Mouse (Mus musculus) intestine, postnatal 0 days (tissue): ENCODE data around the gene Neurl1a. TPM values are rescaled to one million over a fixed set of nuclear protein-coding genes. Genes with fewer than 3 reads are reported as not detected.
A peak's percentile ranks its signal among the peaks of the same experiment; 100 is the strongest.

Source experiments
- ATAC-seq: fragments of 200-750 bp; cut with Nextera tagmentation; 2 replicates; pipeline ENCODE4 v1.8.0; 2017; ENCODE audit warnings: mild to moderate bottlenecking, moderate TSS enrichment, moderate library complexity
- H3K27ac ChIP-seq: fragments of 300-500 bp; sonication (generic); 2 replicates; pipeline ENCODE4 v1.5.1; 2014; ENCODE audit warnings: mild to moderate bottlenecking, low read depth, low read length, moderate library complexity
- H3K27me3 ChIP-seq: fragments of 300-500 bp; sonication (generic); replicated peaks from 2 replicates; pipeline ENCODE4 v1.6.1; 2014; ENCODE audit warnings: low read length, mixed read lengths; ENCODE audit not compliant: control insufficient read depth, insufficient read depth
- H3K36me3 ChIP-seq: fragments of 300-500 bp; sonication (generic); 2 replicates; pipeline ENCODE4 v1.6.1; 2014; ENCODE audit warnings: mild to moderate bottlenecking, moderate library complexity; ENCODE audit not compliant: control insufficient read depth, insufficient read depth
- H3K4me1 ChIP-seq: fragments of 300-500 bp; sonication (generic); replicated peaks from 2 replicates; pipeline ENCODE4 v1.6.1; 2014; ENCODE audit warnings: antibody characterized with exemption, low read length, mixed read lengths; ENCODE audit not compliant: control insufficient read depth, insufficient read depth
- H3K4me2 ChIP-seq: fragments of 300-500 bp; sonication (generic); replicated peaks from 2 replicates; pipeline ENCODE4 v1.6.1; 2014; ENCODE audit warnings: low read depth, mild to moderate bottlenecking, moderate library complexity
- H3K4me3 ChIP-seq: fragments of 300-500 bp; sonication (generic); 2 replicates; pipeline ENCODE4 v1.5.1; 2014; ENCODE audit warnings: low read depth, low read length
- H3K9ac ChIP-seq: fragments of 300-500 bp; sonication (generic); 2 replicates; pipeline ENCODE4 v1.6.1; 2014; ENCODE audit warnings: mild to moderate bottlenecking, low read depth, low read length
- H3K9me3 ChIP-seq: fragments of 300-500 bp; sonication (generic); 2 replicates; pipeline ENCODE4 v1.6.1; 2016; ENCODE audit warnings: mixed run types; ENCODE audit not compliant: control insufficient read depth
- CTCF ChIP-seq: sonication (generic); IDR thresholded peaks from 2 replicates; pipeline ENCODE4 v1.5.1; 2016; ENCODE audit warnings: low read depth, mild to moderate bottlenecking, control low read depth, antibody characterized with exemption, moderate library complexity
- WGBS: fragments of 180-500 bp; shearing (Covaris S2); extraction: QIAGEN DNeasy Blood & Tissue Kit; methylation state at CpG from one replicate; pipeline ENCODE4 v1.1.7; 2014; 5-methylcytosine and 5-hydroxymethylcytosine counted together
- polyA plus RNA-seq: library from polyadenylated mRNA; unstranded; fragments of >200 nt; fragmentation: Nextera tagmentation; extraction: Ambion mirVana; gene quantifications from 2 replicates; pipeline ENCODE4 v1.2.1, GENCODE M21; 2015

The Neurl1a gene
- polyA plus RNA-seq, 1 experiment from 2014 or later = 2.4 TPM

GRCm38 (mm10) chr19:47163176-47163744 is 15.4 kb upstream of the Neurl1a start:
- H3K27ac ChIP-seq = no peak overlapping the region
- no peaks in the 10 kb centered on the region for H3K9me3 ChIP-seq
- H3K4me1 ChIP-seq = no peaks in the 10 kb centered on the region
- WGBS = 91% methylated on average over 6 of the region's 6 CpGs
- TF ChIP-seq CTCF = no peak
- no peak overlapping the region for H3K4me2 ChIP-seq
- H3K36me3 ChIP-seq = no peaks in the 10 kb centered on the region
- no peak overlapping the region for H3K4me3 ChIP-seq
- no peak overlapping the region for H3K9ac ChIP-seq
- no peak for ATAC-seq
- no peaks in the 10 kb centered on the region for H3K27me3 ChIP-seq

DNA sequence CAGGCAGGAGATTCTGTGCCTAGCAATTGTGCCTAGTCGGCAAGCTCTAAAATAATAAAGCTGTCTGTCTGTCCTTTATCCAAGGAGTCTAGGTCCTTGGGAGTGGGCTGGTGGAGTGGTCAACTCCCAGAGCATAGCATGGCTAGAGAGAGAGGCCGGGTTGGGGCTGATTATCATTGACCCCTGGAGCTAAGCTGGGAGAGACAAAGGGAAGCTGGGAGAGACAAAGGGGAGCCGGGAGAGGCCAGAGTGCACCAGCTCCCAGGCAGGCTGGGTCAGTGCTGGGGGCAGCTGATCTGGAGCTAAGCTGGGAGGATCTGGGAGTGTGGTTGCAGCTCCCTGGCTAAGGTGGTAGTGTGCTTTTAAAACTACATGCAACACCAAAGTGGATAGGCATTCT is 11.9 kb upstream of the Neurl1a start:
- no peaks in the 10 kb centered on the region for H3K9me3 ChIP-seq
- H3K36me3 ChIP-seq = no peaks in the 10 kb centered on the region
- no peak overlapping the region for H3K27ac ChIP-seq
- 30% methylated on average over 3 of the region's 3 CpGs for WGBS
- H3K4me2 ChIP-seq = no peak overlapping the region
- H3K9ac ChIP-seq = no peak overlapping the region
- no peak for TF ChIP-seq CTCF
- no peaks in the 10 kb centered on the region for H3K4me1 ChIP-seq
- ATAC-seq = no peak
- H3K4me3 ChIP-seq = no peak overlapping the region
- H3K27me3 ChIP-seq = no peaks in the 10 kb centered on the region; the same call in 1 of the 2 replicates

GRCm38 (mm10) chr19:47167617-47168214 is 10.9 kb upstream of the Neurl1a start:
- Histone ChIP-seq H3K9me3 (no peaks in the 10 kb centered on the region), H3K9ac (no peak overlapping the region), H3K4me3 (no peak overlapping the region), H3K4me1 (no peaks in the 10 kb centered on the region), H3K4me2 (peak overlapping the region; percentile 63; the same call in 1 of the 2 replicates), H3K36me3 (no peaks in the 10 kb centered on the region), H3K27ac (no peak overlapping the region), H3K27me3 (no peaks in the 10 kb centered on the region; the same call in 1 of the 2 replicates)
- TF ChIP-seq CTCF = no peak
- ATAC-seq = 0 out of 2 replicates have a peak, but pooled peaks have one; percentile 25
- 51% methylated on average over 7 of the region's 7 CpGs for WGBS

GRCm38 (mm10) chr19:47168223-47168622 is 10.4 kb upstream of the Neurl1a start:
- H3K9ac ChIP-seq = no peak overlapping the region
- 11% methylated on average over 13 of the region's 13 CpGs for WGBS
- H3K4me2 ChIP-seq = peak overlapping the region; percentile 63
- no peak overlapping the region for H3K27ac ChIP-seq
- peak overlapping the region; percentile 26 for H3K4me3 ChIP-seq
- H3K4me1 ChIP-seq = no peaks in the 10 kb centered on the region
- peak; percentile 93 for TF ChIP-seq CTCF
- no peaks in the 10 kb centered on the region; the same call in 1 of the 2 replicates for H3K27me3 ChIP-seq
- H3K9me3 ChIP-seq = no peaks in the 10 kb centered on the region
- no peak for ATAC-seq
- no peaks in the 10 kb centered on the region for H3K36me3 ChIP-seq

DNA sequence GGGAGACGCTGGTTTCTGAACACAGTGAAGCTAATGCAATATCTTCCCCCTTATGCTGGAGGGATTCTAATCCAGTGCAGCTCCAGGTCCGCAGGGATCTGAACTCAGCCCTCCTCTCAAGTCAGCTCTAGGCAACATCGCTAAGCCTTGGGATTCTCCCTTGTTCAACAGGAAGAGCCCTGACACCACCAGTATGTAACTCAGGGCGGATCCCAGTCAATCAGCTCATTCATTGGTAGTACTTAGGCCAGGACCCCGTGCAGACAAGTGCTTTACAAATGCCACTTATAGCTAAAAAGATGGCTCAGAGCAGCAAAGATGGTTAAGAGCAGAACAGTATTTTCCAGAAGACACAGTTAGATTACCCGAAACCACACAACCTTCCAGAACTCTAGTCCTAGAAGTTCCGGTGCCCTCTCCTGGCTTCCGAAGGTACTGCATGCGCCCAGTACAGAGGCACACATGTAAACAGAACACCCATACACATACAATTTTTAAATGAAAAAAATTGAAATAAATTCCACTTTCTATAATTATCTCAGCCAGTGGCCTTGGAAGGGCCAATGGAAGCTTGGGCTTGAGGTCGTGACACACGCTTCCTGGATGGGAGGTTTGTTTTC is 9.7 kb upstream of the Neurl1a start:
- Histone ChIP-seq H3K4me1 (no peaks in the 10 kb centered on the region), H3K27ac (no peak overlapping the region), H3K4me3 (peak overlapping the region; percentile 26; the same call in 1 of the 2 replicates), H3K9ac (no peak overlapping the region), H3K9me3 (no peaks in the 10 kb centered on the region), H3K4me2 (peak overlapping the region; percentile 63), H3K36me3 (no peaks in the 10 kb centered on the region), H3K27me3 (no peaks in the 10 kb centered on the region; the same call in 1 of the 2 replicates)
- TF ChIP-seq CTCF = peak; percentile 87
- ATAC-seq = no peak; the same call in 1 of the 2 replicates
- WGBS = 26% methylated on average over 11 of the region's 11 CpGs

DNA sequence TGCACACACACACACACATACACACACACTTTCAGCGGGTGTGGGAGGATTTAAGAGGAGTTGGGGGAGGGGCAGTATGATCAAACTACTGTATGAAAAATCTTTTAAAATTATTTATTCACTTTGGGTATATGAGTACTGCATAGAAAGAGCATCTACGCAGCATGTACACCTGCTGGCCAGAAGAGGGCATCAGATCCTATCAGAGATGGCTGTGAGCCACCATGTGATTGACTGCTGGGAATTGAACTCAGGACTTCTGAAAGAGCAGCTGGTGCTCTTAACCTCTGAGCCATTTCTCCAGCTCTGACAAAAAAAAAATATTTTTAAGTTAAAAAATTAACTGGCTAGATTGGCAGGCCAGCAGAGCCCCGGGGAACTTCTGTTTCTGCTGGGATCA is 4.1 kb upstream of the Neurl1a start:
- Histone ChIP-seq H3K27me3 (peaks cover 19% of the 10 kb centered on the region), H3K27ac (no peak overlapping the region), H3K4me1 (0 out of 2 replicates have a peak, but pooled peaks cover 3% of the 10 kb centered on the region), H3K36me3 (no peaks in the 10 kb centered on the region), H3K4me2 (no peak overlapping the region), H3K4me3 (no peak overlapping the region), H3K9me3 (no peaks in the 10 kb centered on the region), H3K9ac (no peak overlapping the region)
- ATAC-seq = no peak
- 58% methylated on average over 3 of the region's 3 CpGs for WGBS
- TF ChIP-seq CTCF = peak; percentile 72
